Mouse (Mus musculus) neural tube, embryonic 13.5 days (tissue): ENCODE measurements at regions not wholly inside any gene's neighbourhood (a gene's known extent, or its start where the extent isn't known, plus 50 kb on each side); places are given as distances from the start of the nearest gene placed in this dataset.

Experiments used
- ATAC-seq: fragments of 200-750 bp; cut with Nextera tagmentation; 2 replicates; pipeline ENCODE4 v1.8.0; 2017; ENCODE audit warnings: low read depth, mild to moderate bottlenecking, moderate TSS enrichment, moderate library complexity
- H3K27ac ChIP-seq: fragments of 300-500 bp; sonication (generic); replicated peaks from 2 replicates; pipeline ENCODE4 v1.5.1; 2015; ENCODE audit warnings: moderate library complexity, mild to moderate bottlenecking, inconsistent platforms
- H3K27me3 ChIP-seq: fragments of 300-500 bp; sonication (generic); 2 replicates; pipeline ENCODE4 v1.6.1; 2015; ENCODE audit warnings: mild to moderate bottlenecking, inconsistent platforms
- H3K36me3 ChIP-seq: fragments of 300-500 bp; sonication (generic); 2 replicates; pipeline ENCODE4 v1.6.1; 2015; ENCODE audit warnings: mild to moderate bottlenecking, inconsistent platforms
- H3K4me1 ChIP-seq: fragments of 300-500 bp; sonication (generic); replicated peaks from 2 replicates; pipeline ENCODE4 v1.6.1; 2015; ENCODE audit warnings: inconsistent platforms
- H3K4me2 ChIP-seq: fragments of 300-500 bp; sonication (generic); 2 replicates; pipeline ENCODE4 v1.6.1; 2015; ENCODE audit warnings: inconsistent platforms, mild to moderate bottlenecking, moderate library complexity
- H3K4me3 ChIP-seq: fragments of 300-500 bp; sonication (generic); 2 replicates; pipeline ENCODE4 v1.5.1; 2015; ENCODE audit warnings: mild to moderate bottlenecking, inconsistent platforms
- H3K9ac ChIP-seq: fragments of 300-500 bp; sonication (generic); 2 replicates; pipeline ENCODE4 v1.6.1; 2015; ENCODE audit warnings: moderate library complexity, mild to moderate bottlenecking, inconsistent platforms
- H3K9me3 ChIP-seq: fragments of 300-500 bp; sonication (generic); 2 replicates; pipeline ENCODE4 v1.6.1; 2016; ENCODE audit warnings: inconsistent platforms
- WGBS: fragments of 180-500 bp; shearing (Covaris S2); methylation state at CpG from one replicate; pipeline ENCODE4 v1.1.7; 2015; 5-methylcytosine and 5-hydroxymethylcytosine counted together

- Histone ChIP-seq H3K36me3 (no peaks in the 10 kb centered on the region), H3K9me3 (no peaks in the 10 kb centered on the region), H3K9ac (peak overlapping the region; percentile 31; the same call in 1 of the 2 replicates), H3K4me3 (peak overlapping the region; percentile 2; the same call in 1 of the 2 replicates), H3K27me3 (no peaks in the 10 kb centered on the region), H3K27ac (peak overlapping the region; percentile 39), H3K4me1 (peaks cover 20% of the 10 kb centered on the region), H3K4me2 (peak overlapping the region; percentile 42)
- peak; percentile 84 for ATAC-seq
- WGBS: 16% methylated on average over 10 of the region's 10 CpGs
These were observed 256.0 kb downstream of the Icos start for GRCm38 (mm10) chr1:61233476-61234297.

GRCm38 (mm10) chr1:61234298-61234682 is 256.6 kb downstream of the Icos start:
- peak; percentile 56; the same call in 1 of the 2 replicates for ATAC-seq
- H3K4me3 ChIP-seq: no peak overlapping the region
- no peaks in the 10 kb centered on the region for H3K36me3 ChIP-seq
- H3K4me2 ChIP-seq: peak overlapping the region; percentile 42
- 14% methylated on average over 1 of the region's 1 CpGs for WGBS
- peaks cover 20% of the 10 kb centered on the region for H3K4me1 ChIP-seq
- H3K27ac ChIP-seq: peak overlapping the region; percentile 39; the same call in 1 of the 2 replicates
- no peaks in the 10 kb centered on the region for H3K9me3 ChIP-seq
- no peaks in the 10 kb centered on the region for H3K27me3 ChIP-seq
- H3K9ac ChIP-seq: no peak overlapping the region

GRCm38 (mm10) chr1:61236511-61236910 is 258.8 kb downstream of the Icos start:
- Histone ChIP-seq H3K27me3 (no peaks in the 10 kb centered on the region), H3K36me3 (no peaks in the 10 kb centered on the region), H3K4me3 (no peak overlapping the region), H3K4me2 (no peak overlapping the region), H3K9me3 (no peaks in the 10 kb centered on the region), H3K9ac (no peak overlapping the region), H3K4me1 (peaks cover 20% of the 10 kb centered on the region), H3K27ac (no peak overlapping the region)
- no peak for ATAC-seq
- WGBS: 77% methylated on average over 2 of the region's 2 CpGs

GRCm38 (mm10) chr1:61238668-61239067 is 260.9 kb downstream of the Icos start:
- no peak overlapping the region for H3K9ac ChIP-seq

GRCm38 (mm10) chr1:61257561-61257960 is 279.8 kb downstream of the Icos start:
- H3K9ac ChIP-seq: no peak overlapping the region
- no peak overlapping the region for H3K4me2 ChIP-seq
- no peaks in the 10 kb centered on the region for H3K36me3 ChIP-seq
- ATAC-seq: no peak
- no peak overlapping the region for H3K27ac ChIP-seq
- no peaks in the 10 kb centered on the region for H3K27me3 ChIP-seq
- H3K9me3 ChIP-seq: no peaks in the 10 kb centered on the region
- H3K4me1 ChIP-seq: no peaks in the 10 kb centered on the region
- no peak overlapping the region for H3K4me3 ChIP-seq

More at GRCm38 (mm10) chr1:61238668-61239067, 260.9 kb downstream of the Icos start:
- Histone ChIP-seq H3K4me2 (no peak overlapping the region), H3K9me3 (no peaks in the 10 kb centered on the region), H3K27me3 (no peaks in the 10 kb centered on the region), H3K4me1 (peaks cover 12% of the 10 kb centered on the region), H3K4me3 (no peak overlapping the region), H3K27ac (no peak overlapping the region), H3K36me3 (no peaks in the 10 kb centered on the region)
- WGBS: 97% methylated on average over 3 of the region's 3 CpGs
- ATAC-seq: no peak

- H3K36me3 ChIP-seq: no peaks in the 10 kb centered on the region
- 54% methylated on average over 10 of the region's 10 CpGs for WGBS
- H3K4me1 ChIP-seq: peaks cover 24% of the 10 kb centered on the region
- no peak overlapping the region for H3K4me2 ChIP-seq
- H3K4me3 ChIP-seq: no peak overlapping the region
- H3K9ac ChIP-seq: no peak overlapping the region
- ATAC-seq: 0 out of 2 replicates have a peak, but pooled peaks have one; percentile 19
- no peaks in the 10 kb centered on the region for H3K9me3 ChIP-seq
- H3K27me3 ChIP-seq: no peaks in the 10 kb centered on the region
- peak overlapping the region; percentile 61 for H3K27ac ChIP-seq
These were observed 285.7 kb downstream of the Icos start for GRCm38 (mm10) chr1:61263466-61263865.

GRCm38 (mm10) chr1:61265706-61266127 is 288.0 kb downstream of the Icos start:
- no peaks in the 10 kb centered on the region for H3K27me3 ChIP-seq
- ATAC-seq: peak; percentile 57
- H3K9ac ChIP-seq: no peak overlapping the region
- H3K4me2 ChIP-seq: no peak overlapping the region
- H3K4me1 ChIP-seq: peaks cover 24% of the 10 kb centered on the region
- H3K9me3 ChIP-seq: no peaks in the 10 kb centered on the region
- H3K27ac ChIP-seq: peak overlapping the region; percentile 64
- no peaks in the 10 kb centered on the region for H3K36me3 ChIP-seq
- 4% methylated on average over 4 of the region's 4 CpGs for WGBS
- H3K4me3 ChIP-seq: no peak overlapping the region

- H3K4me1 ChIP-seq: no peaks in the 10 kb centered on the region; the same call in 1 of the 2 replicates
- no peaks in the 10 kb centered on the region for H3K36me3 ChIP-seq
- H3K4me3 ChIP-seq: no peak overlapping the region
- H3K4me2 ChIP-seq: no peak overlapping the region
- no peaks in the 10 kb centered on the region for H3K27me3 ChIP-seq
- no peaks in the 10 kb centered on the region for H3K9me3 ChIP-seq
- no peak overlapping the region for H3K27ac ChIP-seq
- 59% methylated on average over 4 of the region's 4 CpGs for WGBS
- no peak overlapping the region for H3K9ac ChIP-seq
- no peak for ATAC-seq
These were observed 296.1 kb downstream of the Icos start for GRCm38 (mm10) chr1:61273843-61274242.

GRCm38 (mm10) chr1:61274244-61274643 is 296.5 kb downstream of the Icos start:
- H3K27me3 ChIP-seq: no peaks in the 10 kb centered on the region
- 92% methylated on average over 1 of the region's 1 CpGs for WGBS
- no peak overlapping the region for H3K9ac ChIP-seq
- no peak overlapping the region for H3K4me3 ChIP-seq
- no peak overlapping the region for H3K4me2 ChIP-seq
- no peaks in the 10 kb centered on the region for H3K9me3 ChIP-seq
- ATAC-seq: no peak
- H3K27ac ChIP-seq: no peak overlapping the region
- no peaks in the 10 kb centered on the region; the same call in 1 of the 2 replicates for H3K4me1 ChIP-seq
- no peaks in the 10 kb centered on the region for H3K36me3 ChIP-seq

GRCm38 (mm10) chr1:61277170-61277710 is 299.5 kb downstream of the Icos start:
- H3K4me1 ChIP-seq: no peaks in the 10 kb centered on the region; the same call in 1 of the 2 replicates
- no peak overlapping the region for H3K9ac ChIP-seq
- H3K4me2 ChIP-seq: no peak overlapping the region
- no peaks in the 10 kb centered on the region for H3K9me3 ChIP-seq
- H3K27ac ChIP-seq: no peak overlapping the region
- no peaks in the 10 kb centered on the region for H3K36me3 ChIP-seq
- ATAC-seq: no peak
- no peaks in the 10 kb centered on the region for H3K27me3 ChIP-seq
- H3K4me3 ChIP-seq: no peak overlapping the region
- WGBS: 86% methylated on average over 4 of the region's 4 CpGs

- H3K27me3 ChIP-seq: 0 out of 2 replicates have a peak, but pooled peaks cover 3% of the 10 kb centered on the region
- no peak for ATAC-seq
- no peak overlapping the region for H3K4me3 ChIP-seq
- H3K9ac ChIP-seq: no peak overlapping the region
- no peak overlapping the region for H3K4me2 ChIP-seq
- no peaks in the 10 kb centered on the region for H3K4me1 ChIP-seq
- no peaks in the 10 kb centered on the region for H3K9me3 ChIP-seq
- no peaks in the 10 kb centered on the region for H3K36me3 ChIP-seq
- 88% methylated on average over 3 of the region's 3 CpGs for WGBS
- H3K27ac ChIP-seq: no peak overlapping the region
These were observed 310.5 kb downstream of the Icos start for GRCm38 (mm10) chr1:61288185-61288584.

GRCm38 (mm10) chr1:61288946-61289345 is 311.2 kb downstream of the Icos start:
- WGBS: 86% methylated on average over 6 of the region's 6 CpGs
- H3K27me3 ChIP-seq: peaks cover 8% of the 10 kb centered on the region; the same call in 1 of the 2 replicates
- no peak overlapping the region for H3K4me2 ChIP-seq
- no peak overlapping the region for H3K9ac ChIP-seq
- H3K9me3 ChIP-seq: no peaks in the 10 kb centered on the region
- H3K4me3 ChIP-seq: no peak overlapping the region
- no peak for ATAC-seq
- H3K27ac ChIP-seq: no peak overlapping the region
- peaks cover 6% of the 10 kb centered on the region for H3K4me1 ChIP-seq
- no peaks in the 10 kb centered on the region for H3K36me3 ChIP-seq
